Mouse (Mus musculus): ENCODE results near the gene Gm3435.

DNA sequence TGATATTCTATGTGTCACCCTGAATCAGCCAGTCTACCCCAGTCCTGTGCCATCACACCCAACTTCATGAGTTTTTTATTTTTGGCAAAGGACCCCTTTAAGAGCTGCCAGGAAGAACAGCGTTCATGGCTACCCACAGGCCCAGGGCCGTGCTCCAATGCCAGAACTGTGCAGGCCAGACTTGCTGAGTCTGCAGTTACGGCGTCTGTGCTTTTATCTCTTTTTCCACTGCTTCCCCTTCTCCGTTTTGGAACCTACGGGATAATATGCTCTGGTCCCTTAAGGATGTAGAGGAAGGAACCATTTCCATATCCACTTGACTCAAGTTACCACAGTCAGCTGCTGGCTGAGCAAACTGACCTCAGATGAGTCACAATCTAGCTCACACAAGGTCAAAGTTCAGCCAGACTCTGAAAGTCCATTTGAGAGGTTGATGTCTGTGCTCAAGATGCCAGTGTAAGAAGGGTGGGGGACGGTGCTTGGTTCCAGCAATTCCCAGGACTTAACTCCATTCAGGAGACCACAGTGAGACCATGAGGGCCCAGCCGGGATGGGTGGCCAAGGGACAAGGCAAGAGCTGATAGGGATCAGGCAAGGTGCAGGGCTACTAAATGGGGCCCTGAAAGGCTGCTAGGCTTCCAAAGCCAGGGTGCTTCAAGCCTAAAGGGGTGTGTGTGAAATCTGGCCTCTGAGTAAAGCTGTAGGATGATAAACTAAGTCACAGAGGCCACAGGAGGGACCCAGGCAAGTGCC, 58.2 kb downstream of the Gm3435 start:
- TF ChIP-seq CTCF (IDR thresholded peaks at IDR 0.05; ENCODE audit: extremely low read depth, insufficient read depth, low read length) (no peak), POLR2A (IDR thresholded peaks at IDR 0.05; ENCODE audit: extremely low read depth, insufficient read depth, low read length) (no peak)
